Mouse (Mus musculus): Measurements from ENCODE around the gene Glmp. TPM values are rescaled to one million over a fixed set of nuclear protein-coding genes. Genes with fewer than 3 reads are reported as not detected.
A peak's percentile ranks its signal among the peaks of the same experiment; 100 is the strongest.
"Not testable (repeated sequence)": the region's sequence is repeated elsewhere in the genome, so short reads cannot be mapped to it uniquely, and the experiment has no call there.

Gene Glmp
- total and polyA plus RNA-seq, 3 experiments: 186 to 231 (median 229) TPM

DNA sequence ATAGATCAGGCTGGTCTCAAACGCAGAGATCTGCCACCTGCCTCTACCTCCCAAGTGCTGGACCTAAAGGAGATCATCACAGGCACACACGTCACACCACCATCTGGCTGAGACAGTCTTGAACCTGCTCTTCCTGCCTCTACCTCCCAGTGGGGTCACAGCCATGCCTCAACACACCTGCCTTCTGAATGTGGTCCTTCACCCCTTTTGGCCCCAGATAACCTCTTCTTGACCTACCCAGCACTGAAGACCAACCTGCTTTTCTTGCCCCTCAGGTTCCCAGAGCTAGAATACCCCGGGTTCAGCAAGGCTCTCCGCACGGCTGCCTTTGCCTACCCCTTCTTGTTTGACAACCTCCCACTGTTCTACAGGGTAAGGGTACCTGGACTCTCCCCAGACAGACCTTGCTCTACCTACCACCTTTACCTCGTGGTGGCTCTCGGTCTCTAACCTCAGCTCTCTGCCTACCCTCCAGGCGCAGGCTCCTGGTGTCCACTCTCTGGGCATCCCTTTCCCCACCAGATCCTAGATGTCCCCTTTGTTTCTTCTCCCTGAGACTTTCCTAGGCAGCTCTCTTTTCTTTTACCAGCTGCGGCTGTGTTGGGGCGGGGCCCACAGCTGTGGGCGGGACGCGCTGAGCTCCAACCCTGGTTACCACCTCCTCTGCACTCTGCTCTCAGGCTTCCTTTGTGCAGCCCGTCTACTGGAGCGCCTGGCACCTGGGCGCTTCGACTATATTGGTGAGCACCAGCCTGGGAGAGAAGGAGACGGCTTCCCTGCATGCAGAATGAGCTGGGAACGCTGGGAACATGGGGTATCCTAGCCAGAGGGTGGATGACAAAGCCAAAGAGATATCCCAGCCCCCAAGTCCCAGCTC, 51.2 kb downstream of the Glmp start:
- peak; percentile 32 for DNase-seq

GRCm38 (mm10) chr3:88376644-88377043, 51.8 kb downstream of the Glmp start:
- DNase-seq: not testable (repeated sequence)

DNA sequence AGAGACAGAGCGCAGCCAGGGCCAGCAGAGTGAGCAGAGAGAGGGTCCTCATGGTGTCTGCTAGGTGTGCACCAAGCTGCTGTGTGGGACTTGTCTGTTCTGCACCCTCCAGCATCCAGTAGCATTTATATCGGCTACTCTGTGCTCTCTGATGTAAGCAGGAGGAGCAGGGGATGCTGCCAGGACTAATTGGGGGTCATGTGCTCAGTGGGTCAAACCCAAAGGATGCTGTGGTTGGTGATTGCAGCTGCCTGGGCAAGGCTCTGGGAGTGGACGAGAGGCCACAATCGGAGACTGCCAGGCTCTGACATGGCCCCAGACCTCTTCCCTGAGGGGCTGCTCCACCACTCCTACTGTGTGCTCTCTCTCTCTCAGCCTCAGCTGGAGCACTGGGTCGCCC, 53.8 kb downstream of the Glmp start, which contains the start of gene Bglap2:
Gene Bglap2 (minus strand): TSS at position 101 of the 400 bp plus-strand sequence.
- DNase-seq: not testable (repeated sequence)

Other genes with a start within 250 kb of the Glmp start
- gene Ttc24, start 246.7 kb upstream of the Glmp start, total RNA-seq (2021): not detected
- not detected in 2 replicates for gene Ttc24, start 246.7 kb upstream of the Glmp start, polyA plus RNA-seq (2012; rRNA removed)
- gene Iqgap3, start 243.1 kb upstream of the Glmp start, total RNA-seq (2021): 1 to 10 TPM in 1 of 2 experiments, under 1 TPM in 1; 0.69 to 1.1 TPM
- 3.0 and 3.6 TPM in 2 replicates for gene Iqgap3, start 243.1 kb upstream of the Glmp start, polyA plus RNA-seq (2012; rRNA removed)
- gene Mef2d, start 182.7 kb upstream of the Glmp start, total RNA-seq (2021): 100 to 1,000 TPM in 1 of 2 experiments, 10 to 100 TPM in 1; 78.4 to 114 TPM
- 173 and 185 TPM in 2 replicates for gene Mef2d, start 182.7 kb upstream of the Glmp start, polyA plus RNA-seq (2012; rRNA removed)
- 10 to 100 TPM in 1 of 2 experiments, 1 to 10 TPM in 1; 8.5 to 18.3 TPM for gene Rhbg, start 70.3 kb upstream of the Glmp start, total RNA-seq (2021)
- gene Rhbg, start 70.3 kb upstream of the Glmp start, polyA plus RNA-seq (2012; rRNA removed): 0.76 and 1.8 TPM in 2 replicates
- gene Gm38392, start 37.8 kb upstream of the Glmp start, total RNA-seq (2021): 1 to 10 TPM; 1.7 to 1.9 TPM
- gene Gm38392, start 37.8 kb upstream of the Glmp start, polyA plus RNA-seq (2012; rRNA removed): 0.26 TPM in 1 of 2 replicates, not detected in the other
- 10 to 100 TPM in 1 of 2 experiments, 1 to 10 TPM in 1; 5.7 to 10.6 TPM for gene Tsacc, start 28.0 kb upstream of the Glmp start, total RNA-seq (2021)
- gene Tsacc, start 28.0 kb upstream of the Glmp start, polyA plus RNA-seq (2012; rRNA removed): 1.9 and 2.3 TPM in 2 replicates
- 100 to 1,000 TPM; 218 to 316 TPM for gene Cct3, start 27.9 kb upstream of the Glmp start, total RNA-seq (2021)
- 48.9 and 64.9 TPM in 2 replicates for gene Cct3, start 27.9 kb upstream of the Glmp start, polyA plus RNA-seq (2012; rRNA removed)
- 10 to 100 TPM; 13.9 to 14.1 TPM for gene Tmem79, start 11.1 kb downstream of the Glmp start, total RNA-seq (2021)
- gene Tmem79, start 11.1 kb downstream of the Glmp start, polyA plus RNA-seq (2012; rRNA removed): 20.1 and 22.3 TPM in 2 replicates
- 10 to 100 TPM; 42.9 to 47.5 TPM for gene Smg5, start 11.2 kb downstream of the Glmp start, total RNA-seq (2021)
- gene Smg5, start 11.2 kb downstream of the Glmp start, polyA plus RNA-seq (2012; rRNA removed): 56.3 and 60.2 TPM in 2 replicates
- gene Paqr6, start 39.6 kb downstream of the Glmp start, total RNA-seq (2021): 1 to 10 TPM; 1.1 to 4.7 TPM
- gene Paqr6, start 39.6 kb downstream of the Glmp start, polyA plus RNA-seq (2012; rRNA removed): 13.5 and 20.0 TPM in 2 replicates
- 1 to 10 TPM in 1 of 2 experiments, under 1 TPM in 1; 0.63 to 1.2 TPM for gene Bglap3, start 47.7 kb downstream of the Glmp start, total RNA-seq (2021)
- gene Bglap3, start 47.7 kb downstream of the Glmp start, polyA plus RNA-seq (2012; rRNA removed): not detected in 2 replicates
- gene Bglap2, start 53.7 kb downstream of the Glmp start, total RNA-seq (2021): 1 to 10 TPM in 1 of 2 experiments, not detected in 1; 2.2 TPM
- gene Bglap2, start 53.7 kb downstream of the Glmp start, polyA plus RNA-seq (2012; rRNA removed): 0.28 TPM in 1 of 2 replicates, not detected in the other
- 1 to 10 TPM in 1 of 2 experiments, under 1 TPM in 1; 0.86 to 3.4 TPM for gene Bglap, start 59.4 kb downstream of the Glmp start, total RNA-seq (2021)
- 1.1 TPM in 1 of 2 replicates, not detected in the other for gene Bglap, start 59.4 kb downstream of the Glmp start, polyA plus RNA-seq (2012; rRNA removed)
- 10 to 100 TPM; 31.1 to 43.0 TPM for gene Pmf1, start 85.3 kb downstream of the Glmp start, total RNA-seq (2021)
- 75.8 and 77.4 TPM in 2 replicates for gene Pmf1, start 85.3 kb downstream of the Glmp start, polyA plus RNA-seq (2012; rRNA removed)
- 10 to 100 TPM; 51.1 to 59.4 TPM for gene Slc25a44, start 100.1 kb downstream of the Glmp start, total RNA-seq (2021)
- gene Slc25a44, start 100.1 kb downstream of the Glmp start, polyA plus RNA-seq (2012; rRNA removed): 40.7 and 40.9 TPM in 2 replicates
- 10 to 100 TPM in 1 of 2 experiments, 1 to 10 TPM in 1; 8.8 to 14.3 TPM for gene Sema4a, start 136.2 kb downstream of the Glmp start, total RNA-seq (2021)
- 31.8 and 42.4 TPM in 2 replicates for gene Sema4a, start 136.2 kb downstream of the Glmp start, polyA plus RNA-seq (2012; rRNA removed)
- 100 to 1,000 TPM in 1 of 2 experiments, 10 to 100 TPM in 1; 78.2 to 158 TPM for gene Lmna, start 184.9 kb downstream of the Glmp start, total RNA-seq (2021)
- 170 and 236 TPM in 2 replicates for gene Lmna, start 184.9 kb downstream of the Glmp start, polyA plus RNA-seq (2012; rRNA removed)
- gene Mex3a, start 207.4 kb downstream of the Glmp start, total RNA-seq (2021): 1 to 10 TPM; 2.3 to 3.2 TPM
- 1.7 and 2.1 TPM in 2 replicates for gene Mex3a, start 207.4 kb downstream of the Glmp start, polyA plus RNA-seq (2012; rRNA removed)
- not detected for gene Rab25, start 223.3 kb downstream of the Glmp start, total RNA-seq (2021)
- 0.09 and 0.10 TPM in 2 replicates for gene Rab25, start 223.3 kb downstream of the Glmp start, polyA plus RNA-seq (2012; rRNA removed)
- gene Lamtor2, start 228.1 kb downstream of the Glmp start, total RNA-seq (2021): 100 to 1,000 TPM; 153 to 154 TPM
- gene Lamtor2, start 228.1 kb downstream of the Glmp start, polyA plus RNA-seq (2012; rRNA removed): 107 and 117 TPM in 2 replicates
- 100 to 1,000 TPM in 1 of 2 experiments, 10 to 100 TPM in 1; 61.1 to 100 TPM for gene Ubqln4, start 228.7 kb downstream of the Glmp start, total RNA-seq (2021)
- 77.9 and 96.2 TPM in 2 replicates for gene Ubqln4, start 228.7 kb downstream of the Glmp start, polyA plus RNA-seq (2012; rRNA removed)